Mouse (Mus musculus) heart, embryonic 15.5 days (tissue): ENCODE results near the gene Ppfibp1. TPM values are rescaled to one million over a fixed set of nuclear protein-coding genes. Genes with fewer than 3 reads are reported as not detected.
A peak's percentile ranks its signal among the peaks of the same experiment; 100 is the strongest.

ENCODE experiments used
- ATAC-seq: fragments of 200-750 bp; cut with Nextera tagmentation; replicated peaks from 2 replicates; pipeline ENCODE4 v1.8.0; 2017; ENCODE audit warnings: low read depth, moderate TSS enrichment; ENCODE audit not compliant: insufficient number of reproducible peaks, insufficient read depth, low FRiP score
- H3K27ac ChIP-seq: fragments of 300-500 bp; sonication (generic); 2 replicates; pipeline ENCODE4 v1.5.1; 2015; ENCODE audit warnings: mild to moderate bottlenecking, inconsistent platforms
- H3K27me3 ChIP-seq: fragments of 300-500 bp; sonication (generic); 2 replicates; pipeline ENCODE4 v1.6.1; 2015; ENCODE audit warnings: inconsistent platforms
- H3K36me3 ChIP-seq: fragments of 300-500 bp; sonication (generic); 2 replicates; pipeline ENCODE4 v1.6.1; 2015; ENCODE audit warnings: mild to moderate bottlenecking, inconsistent platforms
- H3K4me1 ChIP-seq: fragments of 300-500 bp; sonication (generic); replicated peaks from 2 replicates; pipeline ENCODE4 v1.6.1; 2015; ENCODE audit warnings: inconsistent platforms
- H3K4me2 ChIP-seq: fragments of 300-500 bp; sonication (generic); 2 replicates; pipeline ENCODE4 v1.6.1; 2015; ENCODE audit warnings: inconsistent platforms, mild to moderate bottlenecking, moderate library complexity
- H3K4me3 ChIP-seq: fragments of 300-500 bp; sonication (generic); 2 replicates; pipeline ENCODE4 v1.5.1; 2015; ENCODE audit warnings: mild to moderate bottlenecking, inconsistent platforms
- H3K9ac ChIP-seq: fragments of 300-500 bp; sonication (generic); 2 replicates; pipeline ENCODE4 v1.6.1; 2015; ENCODE audit warnings: mild to moderate bottlenecking, inconsistent platforms
- H3K9me3 ChIP-seq: fragments of 300-500 bp; sonication (generic); replicated peaks from 2 replicates; pipeline ENCODE4 v1.6.1; 2016; ENCODE audit warnings: inconsistent platforms
- WGBS: fragments of 180-500 bp; shearing (Covaris S2); methylation state at CpG from one replicate; pipeline ENCODE4 v1.1.7; 2015; ENCODE audit warnings: mixed read lengths; 5-methylcytosine and 5-hydroxymethylcytosine counted together
- polyA plus RNA-seq: library from polyadenylated mRNA; unstranded; fragments of >200 nt; fragmentation: Nextera tagmentation; extraction: Ambion mirVana; gene quantifications from 2 replicates; pipeline ENCODE4 v1.2.1, GENCODE M21; 2015

Gene Ppfibp1
- polyA plus RNA-seq, 1 experiment from 2014 or later = 50.5 TPM

DNA sequence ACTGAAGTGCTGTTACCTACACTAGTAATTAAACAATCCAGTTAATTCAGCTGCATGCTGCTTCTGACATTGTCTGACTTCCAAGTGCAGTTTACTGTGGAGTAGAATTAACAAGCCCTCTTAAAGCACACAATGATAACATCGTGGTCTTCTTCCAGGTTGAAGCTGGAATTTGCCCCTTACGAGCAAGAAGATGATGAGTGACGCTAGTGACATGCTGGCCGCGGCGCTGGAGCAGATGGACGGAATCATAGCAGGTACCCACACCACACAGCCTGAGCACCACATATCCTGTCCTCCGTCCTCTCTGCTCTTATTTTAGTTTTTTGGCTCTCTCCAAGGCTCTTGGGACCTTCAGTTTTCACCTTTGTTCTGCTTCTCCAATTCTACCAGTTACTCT is 88.2 kb downstream of the Ppfibp1 start:
- Histone ChIP-seq H3K27me3 (no peaks in the 10 kb centered on the region), H3K36me3 (no peaks in the 10 kb centered on the region), H3K27ac (0 out of 2 replicates have a peak overlapping the region, but pooled peaks have one; percentile 20), H3K4me2 (no peak overlapping the region), H3K9ac (no peak overlapping the region), H3K9me3 (no peaks in the 10 kb centered on the region), H3K4me3 (no peak overlapping the region), H3K4me1 (peaks cover 34% of the 10 kb centered on the region)
- 56% methylated on average over 8 of the region's 8 CpGs for WGBS
- ATAC-seq = no peak

GRCm38 (mm10) chr6:146978691-146979114 is 90.4 kb downstream of the Ppfibp1 start:
- H3K27ac ChIP-seq = no peak overlapping the region; the same call in 1 of the 2 replicates
- no peaks in the 10 kb centered on the region for H3K9me3 ChIP-seq
- no peak for ATAC-seq
- WGBS = 52% methylated on average over 5 of the region's 5 CpGs
- H3K4me3 ChIP-seq = no peak overlapping the region
- H3K9ac ChIP-seq = no peak overlapping the region
- no peak overlapping the region for H3K4me2 ChIP-seq
- H3K27me3 ChIP-seq = no peaks in the 10 kb centered on the region
- no peaks in the 10 kb centered on the region for H3K36me3 ChIP-seq
- H3K4me1 ChIP-seq = peaks cover 28% of the 10 kb centered on the region

DNA sequence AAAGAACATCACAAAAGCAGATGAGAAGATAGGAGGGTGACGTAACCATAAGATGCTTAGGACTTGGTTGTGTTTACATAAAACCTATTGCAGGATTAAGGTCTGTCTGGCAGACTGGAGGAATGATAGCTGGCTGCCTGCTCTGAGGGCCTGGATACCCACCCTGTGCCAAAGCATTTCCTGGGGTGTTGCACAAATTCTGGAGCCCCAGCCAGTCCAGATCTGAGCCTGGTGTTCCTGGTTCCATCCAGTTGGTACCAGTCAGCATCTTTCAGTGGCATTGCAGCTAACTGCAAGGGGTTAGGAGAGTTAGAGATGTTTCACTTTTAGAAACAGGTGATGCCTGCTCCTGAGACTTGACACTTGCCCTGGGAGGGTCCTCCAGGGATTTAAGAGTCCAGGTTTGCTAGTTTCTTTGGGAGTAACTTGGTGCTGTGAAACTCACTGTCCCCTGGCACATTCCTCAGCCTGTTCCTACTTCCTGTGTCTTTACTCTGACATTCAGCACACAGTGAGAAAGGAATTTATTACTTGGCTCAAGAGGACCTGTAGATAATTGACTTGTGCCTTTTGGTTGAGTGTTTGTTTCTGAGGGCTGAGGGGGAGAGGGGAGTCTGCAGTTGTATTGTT is 90.9 kb downstream of the Ppfibp1 start:
- Histone ChIP-seq H3K36me3 (no peaks in the 10 kb centered on the region), H3K9ac (no peak overlapping the region), H3K27me3 (no peaks in the 10 kb centered on the region), H3K4me2 (no peak overlapping the region), H3K9me3 (no peaks in the 10 kb centered on the region), H3K4me3 (no peak overlapping the region), H3K27ac (peak overlapping the region; percentile 89), H3K4me1 (peaks cover 28% of the 10 kb centered on the region)
- no peak for ATAC-seq
- 56% methylated on average over 1 of the region's 1 CpGs for WGBS

DNA sequence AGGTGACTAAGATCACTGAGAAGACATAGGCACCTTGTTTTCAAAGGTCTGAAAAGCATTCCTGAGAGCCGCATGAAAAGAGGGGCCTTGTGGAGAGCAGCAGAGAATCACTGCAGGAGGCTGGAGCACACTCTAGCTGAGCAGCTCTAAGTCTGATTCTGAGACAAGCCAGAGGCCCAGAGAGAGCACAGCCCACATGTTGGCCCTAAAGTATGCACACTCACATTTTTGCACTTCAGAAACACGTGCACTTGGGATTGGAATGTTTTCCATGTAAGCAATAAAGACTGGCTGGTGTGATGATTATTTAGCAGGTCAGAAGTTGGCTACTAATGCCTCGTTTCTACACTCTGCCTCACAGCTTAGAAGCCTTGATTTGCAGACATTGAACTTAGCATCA is 91.7 kb downstream of the Ppfibp1 start:
- no peak overlapping the region for H3K9ac ChIP-seq
- no peak overlapping the region for H3K4me3 ChIP-seq
- H3K27ac ChIP-seq = peak overlapping the region; percentile 89
- no peaks in the 10 kb centered on the region for H3K36me3 ChIP-seq
- WGBS = 11% methylated on average over 3 of the region's 3 CpGs
- no peaks in the 10 kb centered on the region for H3K27me3 ChIP-seq
- ATAC-seq = peak; percentile 67
- H3K4me1 ChIP-seq = peaks cover 33% of the 10 kb centered on the region
- H3K9me3 ChIP-seq = no peaks in the 10 kb centered on the region
- H3K4me2 ChIP-seq = no peak overlapping the region

DNA sequence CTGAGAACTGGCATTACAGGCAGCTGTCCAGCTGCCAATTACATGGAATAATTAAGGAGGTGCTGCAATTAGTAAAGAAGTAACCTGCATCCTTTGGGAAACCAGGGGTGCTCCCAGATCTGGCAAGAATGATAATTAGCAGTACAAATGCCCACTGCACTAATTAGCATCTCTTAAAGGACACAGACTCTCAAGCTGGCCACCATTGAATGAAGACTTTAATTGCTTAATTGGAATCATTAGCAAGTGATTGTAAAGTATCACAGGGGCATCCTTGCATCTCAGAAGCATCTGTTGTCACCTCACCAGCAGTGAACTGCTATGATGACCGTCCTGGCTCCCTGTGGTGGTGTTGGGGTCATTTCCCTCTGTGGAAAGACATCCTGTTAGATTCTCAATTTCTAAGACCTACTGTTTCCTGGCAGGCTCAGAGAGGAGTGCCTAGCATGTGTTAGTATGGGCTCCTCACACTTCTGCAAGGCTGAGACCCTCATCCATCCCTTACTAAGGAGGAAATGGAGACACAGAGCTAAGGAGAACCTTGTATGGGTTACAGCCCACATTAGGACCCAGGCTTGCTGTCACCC is 93.1 kb downstream of the Ppfibp1 start:
- H3K4me3 ChIP-seq = no peak overlapping the region
- no peaks in the 10 kb centered on the region for H3K27me3 ChIP-seq
- no peak for ATAC-seq
- H3K4me1 ChIP-seq = peaks cover 31% of the 10 kb centered on the region
- 76% methylated on average over 1 of the region's 1 CpGs for WGBS
- H3K9ac ChIP-seq = no peak overlapping the region
- H3K27ac ChIP-seq = no peak overlapping the region
- H3K4me2 ChIP-seq = no peak overlapping the region
- no peaks in the 10 kb centered on the region for H3K36me3 ChIP-seq
- H3K9me3 ChIP-seq = no peaks in the 10 kb centered on the region

GRCm38 (mm10) chr6:146984569-146984968 is 96.3 kb downstream of the Ppfibp1 start:
- ATAC-seq = 0 out of 2 replicates have a peak, but pooled peaks have one; percentile 48
- Histone ChIP-seq H3K4me2 (no peak overlapping the region), H3K9me3 (no peaks in the 10 kb centered on the region), H3K9ac (no peak overlapping the region), H3K4me1 (peaks cover 22% of the 10 kb centered on the region), H3K27ac (no peak overlapping the region), H3K36me3 (no peaks in the 10 kb centered on the region), H3K27me3 (no peaks in the 10 kb centered on the region), H3K4me3 (no peak overlapping the region)
- WGBS = 56% methylated on average over 3 of the region's 3 CpGs

DNA sequence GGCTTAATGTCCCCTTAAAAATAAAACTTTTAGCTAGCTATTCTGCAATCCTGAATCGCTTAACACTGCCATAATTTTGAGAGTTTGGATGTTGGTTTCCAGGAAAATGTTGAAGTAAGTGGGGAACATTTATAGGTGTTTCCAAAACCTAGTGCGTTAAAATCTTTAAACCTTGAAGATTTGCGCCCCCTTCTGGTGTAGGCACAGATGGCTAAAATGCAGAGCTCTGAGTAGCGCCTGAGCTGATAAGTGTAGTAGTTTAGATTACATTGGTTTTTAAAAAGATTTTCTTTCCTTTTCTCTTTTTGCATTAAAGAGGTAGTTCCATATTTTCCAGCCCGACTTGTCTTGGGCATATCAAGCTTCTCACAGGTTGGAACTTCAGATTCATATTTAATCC is 105.9 kb downstream of the Ppfibp1 start:
- H3K4me3 ChIP-seq = no peak overlapping the region
- ATAC-seq = no peak
- peaks cover 25% of the 10 kb centered on the region for H3K4me1 ChIP-seq
- WGBS = 38% methylated on average over 5 of the region's 5 CpGs
- H3K4me2 ChIP-seq = no peak overlapping the region
- no peak overlapping the region for H3K27ac ChIP-seq
- H3K36me3 ChIP-seq = peaks cover 18% of the 10 kb centered on the region
- no peaks in the 10 kb centered on the region for H3K27me3 ChIP-seq
- no peak overlapping the region for H3K9ac ChIP-seq
- no peaks in the 10 kb centered on the region for H3K9me3 ChIP-seq

GRCm38 (mm10) chr6:146995391-146995790 is 107.1 kb downstream of the Ppfibp1 start:
- Histone ChIP-seq H3K4me2 (no peak overlapping the region), H3K4me1 (peaks cover 20% of the 10 kb centered on the region), H3K4me3 (no peak overlapping the region), H3K9me3 (no peaks in the 10 kb centered on the region), H3K27me3 (no peaks in the 10 kb centered on the region), H3K36me3 (peaks cover 20% of the 10 kb centered on the region), H3K9ac (no peak overlapping the region), H3K27ac (no peak overlapping the region)
- WGBS = 82% methylated on average over 2 of the region's 2 CpGs
- ATAC-seq = no peak

GRCm38 (mm10) chr6:146995878-146996277 is 107.6 kb downstream of the Ppfibp1 start:
- Histone ChIP-seq H3K4me1 (peaks cover 20% of the 10 kb centered on the region), H3K9me3 (no peaks in the 10 kb centered on the region), H3K27me3 (no peaks in the 10 kb centered on the region), H3K9ac (no peak overlapping the region), H3K36me3 (peaks cover 21% of the 10 kb centered on the region), H3K4me3 (no peak overlapping the region), H3K4me2 (no peak overlapping the region), H3K27ac (no peak overlapping the region)
- WGBS = 85% methylated on average over 6 of the region's 6 CpGs
- ATAC-seq = no peak

DNA sequence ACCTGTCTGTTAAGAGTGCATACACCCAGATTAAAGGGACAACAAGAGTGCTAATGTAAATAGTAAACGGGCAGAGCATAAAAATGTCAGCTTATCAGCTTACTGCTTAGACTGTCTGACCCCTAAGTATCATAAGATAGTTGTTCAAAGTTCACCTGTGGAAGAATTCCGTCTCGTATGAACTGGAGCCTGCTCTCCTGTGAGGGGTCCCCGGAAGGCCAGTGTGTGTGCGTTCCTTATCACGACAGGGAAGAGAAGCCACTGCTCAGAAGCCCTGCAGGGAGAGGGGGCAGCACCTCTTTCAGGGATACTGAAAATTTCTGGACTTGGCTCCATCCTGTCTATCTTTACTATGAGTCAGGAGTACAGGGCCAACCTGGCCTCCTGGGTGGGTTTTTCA is 108.7 kb downstream of the Ppfibp1 start:
- 58% methylated on average over 6 of the region's 6 CpGs for WGBS
- H3K9ac ChIP-seq = no peak overlapping the region

GRCm38 (mm10) chr6:146998710-146999109 is 110.4 kb downstream of the Ppfibp1 start:
- 84% methylated on average over 4 of the region's 4 CpGs for WGBS

More for the DNA sequence above, 108.7 kb downstream of the Ppfibp1 start:
- H3K27me3 ChIP-seq = no peaks in the 10 kb centered on the region
- no peak for ATAC-seq
- peaks cover 32% of the 10 kb centered on the region for H3K36me3 ChIP-seq
- no peak overlapping the region for H3K4me2 ChIP-seq
- H3K4me3 ChIP-seq = no peak overlapping the region
- no peaks in the 10 kb centered on the region for H3K9me3 ChIP-seq
- no peak overlapping the region for H3K27ac ChIP-seq
- H3K4me1 ChIP-seq = peaks cover 16% of the 10 kb centered on the region

DNA sequence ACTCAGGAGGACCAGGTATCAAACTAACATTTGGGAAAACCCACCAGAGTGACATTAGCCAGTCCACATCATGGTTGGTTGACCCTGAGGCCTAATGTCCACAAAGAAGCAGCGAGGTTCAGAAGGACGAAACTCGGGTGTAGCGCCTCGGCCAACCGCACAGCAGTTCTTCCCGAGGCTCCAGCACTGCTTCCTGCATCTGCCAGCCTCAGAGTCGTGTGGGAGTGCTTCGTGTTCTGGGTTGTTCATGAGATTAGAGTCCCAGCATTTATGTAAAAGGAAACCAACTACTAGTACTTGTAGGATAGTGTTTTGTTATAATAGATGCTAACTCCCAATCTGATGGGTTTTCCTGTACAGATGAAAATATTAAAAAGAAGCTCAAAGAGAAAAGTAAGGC is 111.0 kb downstream of the Ppfibp1 start:
- no peak overlapping the region for H3K4me2 ChIP-seq
- H3K36me3 ChIP-seq = peaks cover 45% of the 10 kb centered on the region
- no peaks in the 10 kb centered on the region for H3K4me1 ChIP-seq
- 84% methylated on average over 9 of the region's 9 CpGs for WGBS
- H3K27me3 ChIP-seq = no peaks in the 10 kb centered on the region
- no peak for ATAC-seq
- H3K27ac ChIP-seq = no peak overlapping the region
- H3K4me3 ChIP-seq = no peak overlapping the region
- H3K9me3 ChIP-seq = no peaks in the 10 kb centered on the region
- no peak overlapping the region for H3K9ac ChIP-seq

More at GRCm38 (mm10) chr6:146998710-146999109, 110.4 kb downstream of the Ppfibp1 start:
- ATAC-seq = no peak
- Histone ChIP-seq H3K4me3 (no peak overlapping the region), H3K9me3 (no peaks in the 10 kb centered on the region), H3K9ac (no peak overlapping the region), H3K4me2 (no peak overlapping the region), H3K4me1 (no peaks in the 10 kb centered on the region), H3K27me3 (no peaks in the 10 kb centered on the region), H3K36me3 (peaks cover 42% of the 10 kb centered on the region), H3K27ac (no peak overlapping the region)
